Comparison of ENCODE assay signal across 8 mouse cellular contexts in genomic region chr2:151535961-151536617, GRCm38 (mm10). TPM values are rescaled to one million over a fixed set of nuclear protein-coding genes. Genes with fewer than 3 reads are reported as not detected.
DNase-seq lines count a peak whose midpoint lies in the region; ATAC-seq and TF ChIP-seq lines count a peak whose summit lies in the region.

No protein-coding gene starts in this region.

- TF ChIP-seq CTCF in Patski (IDR thresholded peaks at IDR 0.05) = no peak

- H3K9me3 ChIP-seq in heart, embryonic 14.5 days (ENCODE audit: control insufficient read depth, low read length) = no peaks in the 10 kb centered on the region
- H3K9me3 ChIP-seq in hindbrain, embryonic 10.5 days = no peaks in the 10 kb centered on the region

- 63% methylated on average over 1 of the region's 1 CpGs for WGBS in heart, embryonic 14.5 days
- 41% methylated on average over 1 of the region's 1 CpGs for WGBS in hindbrain, embryonic 10.5 days

- H3K36me3 ChIP-seq in heart, embryonic 14.5 days (ENCODE audit: control insufficient read depth, insufficient read depth, low read length) = no peaks in the 10 kb centered on the region
- no peaks in the 10 kb centered on the region for H3K36me3 ChIP-seq in hindbrain, embryonic 10.5 days

- H3K4me2 ChIP-seq in heart, embryonic 14.5 days (ENCODE audit: low read length) = no peak overlapping the region

- H3K27ac ChIP-seq in heart, embryonic 14.5 days (replicated peaks in 1 of 2; ENCODE audit: control insufficient read depth in 1 of 2, insufficient read depth in 1 of 2, low read depth in 2 of 2, low read length in 2 of 2) = no peak overlapping the region
- peak overlapping the region; percentile 10; the same call in 1 of the 2 replicates for H3K27ac ChIP-seq in hindbrain, embryonic 10.5 days

- no peak overlapping the region for H3K9ac ChIP-seq in heart, embryonic 14.5 days (ENCODE audit: low read length)

- 0 out of 2 replicates have a peak, but pooled peaks have one; percentile 19 for ATAC-seq in heart, embryonic 14.5 days (ENCODE audit: insufficient number of reproducible peaks, insufficient read depth, low FRiP score, low read depth)
- ATAC-seq in Patski = peak; percentile 68
- no peak for ATAC-seq in monocyte, adult 5-6 weeks (replicated peaks; ENCODE audit: insufficient number of reproducible peaks, low FRiP score, low TSS enrichment, poor library complexity, severe bottlenecking)

- POLR2A ChIA-PET in Patski (lab: Charles Lee) = interaction anchor here (0.7 kb wide), 1 partner anchor 41 kb away, joined by 3 read pairs; no protein-coding TSS in a partner anchor

- no peaks in the 10 kb centered on the region for H3K27me3 ChIP-seq in heart, embryonic 14.5 days (ENCODE audit: control insufficient read depth, insufficient read depth, low read length)
- H3K27me3 ChIP-seq in Patski = no peaks in the 10 kb centered on the region
- H3K27me3 ChIP-seq in hindbrain, embryonic 10.5 days (ENCODE audit: insufficient read depth, poor library complexity, severe bottlenecking) = no peaks in the 10 kb centered on the region

- in situ Hi-C loops in Patski (cut with MboI; ENCODE audit: low pct_unique_long_range_greater_than_20kb) = no loop called here

- H3K4me3 ChIP-seq in heart, embryonic 14.5 days (ENCODE audit: control insufficient read depth in 1 of 2, insufficient read depth in 1 of 2, low read depth in 1 of 2, low read length in 2 of 2) = no peak overlapping the region
- H3K4me3 ChIP-seq in hindbrain, embryonic 10.5 days = no peak overlapping the region

- peaks cover 0 to under 1% of the 10 kb centered on the region in 2 experiments; a peak in 1 of 4 replicates for H3K4me1 ChIP-seq in heart, embryonic 14.5 days (ENCODE audit: control insufficient read depth in 2 of 2, insufficient read depth in 2 of 2, low read length in 2 of 2)
- 0 out of 2 replicates have a peak, but pooled peaks cover 9% of the 10 kb centered on the region for H3K4me1 ChIP-seq in hindbrain, embryonic 10.5 days (replicated peaks)

- CTCF ChIA-PET in Patski (lab: Charles Lee) = no interaction called here

- intact Hi-C loops in heart, postnatal 36 days (cut with DNase I) = no loop called here

- no peak for DNase-seq in heart, postnatal 36 days
- DNase-seq in Patski (ENCODE audit: low read depth, low spot score) = no peak
- peak; percentile 11 for DNase-seq in hindbrain, embryonic 10.5 days (ENCODE audit: low spot score)
- DNase-seq in mesoderm, embryonic 11.5 days (ENCODE audit: low read depth, low spot score) = peak; percentile 27
- peak; percentile 33 for DNase-seq in thymus, postnatal 4 days
- DNase-seq in cerebellum, postnatal 36 days = no peak

RNA-seq across cellular contexts. Expression of gene Fkbp1a, which starts 6.2 kb away (rescaled TPM):
- 744 and 751 TPM in 2 replicates for polyA plus RNA-seq in heart, embryonic 14.5 days (2014; fragmentation: Nextera tagmentation; extraction: Ambion mirVana)
- 100 to 1,000 TPM; 213 to 229 TPM for total RNA-seq in heart, postnatal 36 days (2021)
- polyA plus RNA-seq in Patski (2021) = 230 TPM
- polyA plus RNA-seq in hindbrain, embryonic 10.5 days (2016; fragmentation: Nextera tagmentation; extraction: Ambion mirVana) = 600 and 645 TPM in 2 replicates
- 3.5 to 27.0 TPM (median 23.8 TPM) in 3 replicates for total RNA-seq in monocyte, adult 5-6 weeks (2017)

RNA-seq across cellular contexts. Expression of gene Sdcbp2, which starts 36.3 kb away (rescaled TPM):
- 3.2 and 3.6 TPM in 2 replicates for polyA plus RNA-seq in heart, embryonic 14.5 days (2014; fragmentation: Nextera tagmentation; extraction: Ambion mirVana)
- total RNA-seq in heart, postnatal 36 days (2021) = 1 to 10 TPM; 2.0 TPM
- polyA plus RNA-seq in Patski (2021) = 0.17 TPM
- polyA plus RNA-seq in hindbrain, embryonic 10.5 days (2016; fragmentation: Nextera tagmentation; extraction: Ambion mirVana) = 0.67 and 0.97 TPM in 2 replicates
- total RNA-seq in monocyte, adult 5-6 weeks (2017) = 1.0 to 1.5 TPM in 2 of 3 replicates, not detected in the other

RNA-seq across cellular contexts. Expression of gene Nsfl1c, which starts 42.1 kb away (rescaled TPM):
- polyA plus RNA-seq in heart, embryonic 14.5 days (2014; fragmentation: Nextera tagmentation; extraction: Ambion mirVana) = 149 and 150 TPM in 2 replicates
- 10 to 100 TPM; 79.2 to 83.6 TPM for total RNA-seq in heart, postnatal 36 days (2021)
- polyA plus RNA-seq in Patski (2021) = 172 TPM
- 271 and 284 TPM in 2 replicates for polyA plus RNA-seq in hindbrain, embryonic 10.5 days (2016; fragmentation: Nextera tagmentation; extraction: Ambion mirVana)
- total RNA-seq in monocyte, adult 5-6 weeks (2017) = 81.2 to 110 TPM (median 99.0 TPM) in 3 replicates

Comparison
In these comparisons a context has a peak if more than half of its experiments do, and no peak if none do; other contexts are left out.
1. DNase-seq: peak in hindbrain, embryonic 10.5 days (single experiment), mesoderm, embryonic 11.5 days (single experiment) and thymus, postnatal 4 days (single experiment); none in heart, postnatal 36 days (0 of 2), Patski (single experiment) and cerebellum, postnatal 36 days (0 of 2).